Mouse (Mus musculus) midbrain, postnatal 0 days (tissue): ENCODE measurements at regions not wholly inside any gene's neighbourhood (a gene's known extent, or its start where the extent isn't known, plus 50 kb on each side); places are given as distances from the start of the nearest gene placed in this dataset.

Experiments used
- ATAC-seq: fragments of 200-750 bp; cut with Nextera tagmentation; 2 replicates; pipeline ENCODE4 v1.8.0; 2017; ENCODE audit warnings: moderate number of reproducible peaks, mild to moderate bottlenecking, moderate TSS enrichment, moderate library complexity; ENCODE audit not compliant: low FRiP score
- DNase-seq: peaks from one replicate; pipeline ENCODE4 v3.0.0-alpha.2; 2015; ENCODE audit warnings: low spot score
- H3K27ac ChIP-seq: fragments of 300-500 bp; sonication (generic); 2 replicates; pipeline ENCODE4 v1.5.1; 2014; ENCODE audit warnings: low read depth, mild to moderate bottlenecking, low read length, mixed read lengths
- H3K27me3 ChIP-seq: fragments of 300-500 bp; sonication (generic); 2 replicates; pipeline ENCODE4 v1.6.1; 2014; ENCODE audit warnings: low read length, control low read depth, mixed read lengths; ENCODE audit not compliant: insufficient read depth
- H3K36me3 ChIP-seq: fragments of 300-500 bp; sonication (generic); 2 replicates; pipeline ENCODE4 v1.6.1; 2014; ENCODE audit warnings: low read length, control low read depth, mixed read lengths; ENCODE audit not compliant: insufficient read depth
- H3K4me1 ChIP-seq: fragments of 300-500 bp; sonication (generic); 2 replicates; pipeline ENCODE4 v1.6.1; 2014; ENCODE audit warnings: mild to moderate bottlenecking, control low read depth, antibody characterized with exemption, low read length, mixed read lengths; ENCODE audit not compliant: insufficient read depth
- H3K4me2 ChIP-seq: fragments of 300-500 bp; sonication (generic); 2 replicates; pipeline ENCODE4 v1.6.1; 2014; ENCODE audit warnings: low read depth, mild to moderate bottlenecking, low read length, mixed read lengths; ENCODE audit not compliant: poor library complexity, severe bottlenecking
- H3K4me3 ChIP-seq: fragments of 300-500 bp; sonication (generic); 2 replicates; pipeline ENCODE4 v1.5.1; 2014; ENCODE audit warnings: low read depth, mild to moderate bottlenecking, low read length, moderate library complexity
- H3K9ac ChIP-seq: fragments of 300-500 bp; sonication (generic); replicated peaks from 2 replicates; pipeline ENCODE4 v1.6.1; 2014; ENCODE audit warnings: mild to moderate bottlenecking, low read length, moderate library complexity, mixed read lengths; ENCODE audit not compliant: poor library complexity, severe bottlenecking
- H3K9me3 ChIP-seq: fragments of 300-500 bp; sonication (generic); 2 replicates; pipeline ENCODE4 v1.6.1; 2016; ENCODE audit warnings: low read length, control low read depth
- CTCF ChIP-seq: IDR thresholded peaks from 2 replicates; pipeline ENCODE4 v1.5.1; 2016; ENCODE audit warnings: antibody characterized with exemption, mild to moderate bottlenecking
- WGBS: fragments of 180-500 bp; shearing (Covaris S2); extraction: QIAGEN DNeasy Blood & Tissue Kit; methylation state at CpG from one replicate; pipeline ENCODE4 v1.1.7; 2014; 5-methylcytosine and 5-hydroxymethylcytosine counted together

GRCm38 (mm10) chr9:8486525-8486924 is 57.4 kb upstream of the Trpc6 start:
- H3K27ac ChIP-seq, result no peak overlapping the region
- no peaks in the 10 kb centered on the region for H3K36me3 ChIP-seq
- ATAC-seq (no peak), DNase-seq (no peak)
- 90% methylated on average over 3 of the region's 3 CpGs for whole genome bisulfite sequencing
- H3K27me3 ChIP-seq, result no peaks in the 10 kb centered on the region
- no peak overlapping the region for H3K9ac ChIP-seq
- no peak overlapping the region for H3K4me3 ChIP-seq
- no peaks in the 10 kb centered on the region for H3K4me1 ChIP-seq
- H3K9me3 ChIP-seq, result no peaks in the 10 kb centered on the region
- H3K4me2 ChIP-seq, result no peak overlapping the region
- TF ChIP-seq CTCF, result no peak

GRCm38 (mm10) chr9:8487821-8488220 is 56.1 kb upstream of the Trpc6 start:
- DNase-seq (no peak), ATAC-seq (no peak)
- Histone ChIP-seq H3K27ac (no peak overlapping the region), H3K4me2 (no peak overlapping the region), H3K4me3 (no peak overlapping the region), H3K9ac (no peak overlapping the region), H3K36me3 (no peaks in the 10 kb centered on the region), H3K27me3 (no peaks in the 10 kb centered on the region), H3K4me1 (no peaks in the 10 kb centered on the region), H3K9me3 (no peaks in the 10 kb centered on the region)
- TF ChIP-seq CTCF, result no peak
- 78% methylated on average over 5 of the region's 5 CpGs for WGBS
